Mouse (Mus musculus): ENCODE results near the gene Acot8. TPM values are rescaled to one million over a fixed set of nuclear protein-coding genes. Genes with fewer than 3 reads are reported as not detected.
A peak's percentile ranks its signal among the peaks of the same experiment; 100 is the strongest.

Gene Acot8
- polyA plus RNA-seq, 1 experiment from 2014 or later, result 12.7 TPM

DNA sequence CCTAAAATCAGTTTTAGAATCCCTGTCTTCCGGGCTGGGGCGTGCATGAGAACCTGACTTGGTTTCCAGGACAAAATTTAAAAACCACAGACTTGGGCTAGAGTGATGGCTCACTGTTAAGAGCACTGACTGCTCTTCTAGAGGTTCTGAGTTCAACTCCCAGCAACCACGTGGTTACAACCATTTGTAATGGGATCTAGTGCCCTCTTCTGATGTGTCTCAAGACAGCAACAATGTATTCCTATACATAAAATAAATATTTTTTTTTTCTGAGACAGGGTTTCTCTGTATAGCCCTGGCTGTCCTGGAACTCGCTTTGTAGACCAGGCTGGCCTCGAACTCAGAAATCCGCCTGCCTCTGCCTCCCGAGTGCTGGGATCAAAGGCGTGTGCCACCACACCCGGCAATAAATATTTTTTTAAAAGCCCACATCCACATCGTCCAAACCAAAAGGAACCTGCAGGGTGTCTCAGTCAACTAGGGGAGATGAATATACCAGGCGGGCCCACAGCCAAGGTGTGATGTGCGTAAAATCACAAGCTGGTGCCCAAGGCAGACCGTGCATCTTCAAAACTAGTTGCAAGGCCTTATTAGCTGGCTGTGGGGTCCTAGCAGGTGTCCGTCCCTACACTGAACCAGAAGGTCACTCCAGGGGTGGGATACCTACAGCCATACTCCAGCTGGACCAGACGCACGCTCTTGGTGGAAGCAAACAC lies 27.5 kb upstream of the Acot8 start:
- H3K36me3 ChIP-seq (ENCODE audit: control insufficient read depth, insufficient read depth, low read length), result peaks cover 51% of the 10 kb centered on the region
- H3K9me3 ChIP-seq (ENCODE audit: control insufficient read depth, low read length), result no peaks in the 10 kb centered on the region

DNA sequence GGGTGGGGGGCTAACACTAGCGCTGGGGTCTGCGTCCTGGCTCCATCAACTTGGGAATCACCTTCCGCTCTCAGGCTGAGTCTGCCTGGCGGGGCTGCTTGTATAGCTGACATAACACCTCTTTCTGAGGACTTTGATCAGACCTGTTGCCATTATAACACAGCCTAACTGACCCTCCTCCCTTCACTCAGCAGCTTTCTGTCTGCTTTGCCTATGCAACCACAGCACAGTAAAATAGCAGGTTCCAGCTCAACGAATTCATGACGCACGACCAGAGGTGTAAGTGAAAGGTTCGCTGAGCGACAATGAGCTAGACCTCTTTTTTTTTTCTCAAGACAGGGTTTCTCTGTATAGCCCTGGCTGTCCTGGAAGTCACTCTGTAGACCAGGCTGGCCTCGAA lies 26.3 kb upstream of the Acot8 start:
- 88% methylated on average over 10 of the region's 10 CpGs for WGBS
- no peaks in the 10 kb centered on the region for H3K9me3 ChIP-seq (ENCODE audit: control insufficient read depth, low read length)
- peaks cover 9 to 29% of the 10 kb centered on the region in 2 experiments; a peak in 3 of 4 replicates for H3K4me1 ChIP-seq (ENCODE audit: control insufficient read depth in 2 of 2, insufficient read depth in 2 of 2, low read length in 2 of 2)
- no peak overlapping the region for H3K4me3 ChIP-seq (ENCODE audit: control insufficient read depth in 1 of 2, insufficient read depth in 1 of 2, low read depth in 1 of 2, low read length in 2 of 2)
- H3K27ac ChIP-seq (replicated peaks in 1 of 2; ENCODE audit: control insufficient read depth in 1 of 2, insufficient read depth in 1 of 2, low read depth in 2 of 2, low read length in 2 of 2), result no peak overlapping the region
- H3K27me3 ChIP-seq (ENCODE audit: control insufficient read depth, insufficient read depth, low read length), result no peaks in the 10 kb centered on the region
- peaks cover 51% of the 10 kb centered on the region for H3K36me3 ChIP-seq (ENCODE audit: control insufficient read depth, insufficient read depth, low read length)
- H3K4me2 ChIP-seq (ENCODE audit: low read length), result no peak overlapping the region
- no peak overlapping the region; the same call in 1 of the 2 replicates for H3K9ac ChIP-seq (ENCODE audit: low read length)
- no peak for ATAC-seq (ENCODE audit: insufficient number of reproducible peaks, insufficient read depth, low FRiP score, low read depth)

More for the DNA sequence above, 27.5 kb upstream of the Acot8 start:
- H3K9ac ChIP-seq (ENCODE audit: low read length), result peak overlapping the region; percentile 90
- peak overlapping the region; percentile 83 for H3K4me2 ChIP-seq (ENCODE audit: low read length)
- H3K4me1 ChIP-seq (ENCODE audit: control insufficient read depth in 2 of 2, insufficient read depth in 2 of 2, low read length in 2 of 2), result peaks cover 9 to 29% of the 10 kb centered on the region in 2 experiments; a peak in 3 of 4 replicates
- no peaks in the 10 kb centered on the region for H3K27me3 ChIP-seq (ENCODE audit: control insufficient read depth, insufficient read depth, low read length)
- peak overlapping the region; percentile 69 to 75 for H3K4me3 ChIP-seq (ENCODE audit: control insufficient read depth in 1 of 2, insufficient read depth in 1 of 2, low read depth in 1 of 2, low read length in 2 of 2)
- peak overlapping the region; percentile 97 to 98 for H3K27ac ChIP-seq (replicated peaks in 1 of 2; ENCODE audit: control insufficient read depth in 1 of 2, insufficient read depth in 1 of 2, low read depth in 2 of 2, low read length in 2 of 2)
- 56% methylated on average over 16 of the region's 16 CpGs for WGBS
- ATAC-seq (ENCODE audit: insufficient number of reproducible peaks, insufficient read depth, low FRiP score, low read depth), result no peak

DNA sequence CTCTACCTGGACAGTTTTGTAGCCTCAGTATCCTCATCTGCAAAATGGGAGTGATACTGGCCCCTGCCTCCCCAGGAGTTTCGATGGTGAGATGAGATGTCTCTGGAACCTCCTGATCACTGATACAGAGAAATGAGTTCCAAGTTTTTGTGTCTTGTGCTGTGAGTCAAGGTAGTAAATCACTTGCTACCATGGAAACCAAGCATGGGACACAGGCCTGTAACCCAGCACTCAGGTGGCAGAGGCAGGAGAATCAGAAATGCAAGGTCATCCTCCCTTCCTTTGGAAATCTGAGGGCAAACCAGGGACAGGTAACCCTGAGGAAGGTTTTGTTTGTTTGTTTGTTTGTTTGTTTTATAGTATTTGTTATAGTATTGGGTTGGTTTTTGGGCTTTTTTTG lies 24.4 kb upstream of the Acot8 start:
- no peaks in the 10 kb centered on the region for H3K9me3 ChIP-seq (ENCODE audit: control insufficient read depth, low read length)
- H3K27ac ChIP-seq (replicated peaks in 1 of 2; ENCODE audit: control insufficient read depth in 1 of 2, insufficient read depth in 1 of 2, low read depth in 2 of 2, low read length in 2 of 2), result no peak overlapping the region
- ATAC-seq (ENCODE audit: insufficient number of reproducible peaks, insufficient read depth, low FRiP score, low read depth), result no peak
- no peak overlapping the region for H3K9ac ChIP-seq (ENCODE audit: low read length)
- H3K4me1 ChIP-seq (ENCODE audit: control insufficient read depth in 2 of 2, insufficient read depth in 2 of 2, low read length in 2 of 2), result peaks cover 5 to 22% of the 10 kb centered on the region in 2 experiments; a peak in 3 of 4 replicates
- no peak overlapping the region for H3K4me2 ChIP-seq (ENCODE audit: low read length)
- WGBS, result 88% methylated on average over 1 of the region's 1 CpGs
- peaks cover 55% of the 10 kb centered on the region for H3K36me3 ChIP-seq (ENCODE audit: control insufficient read depth, insufficient read depth, low read length)
- no peaks in the 10 kb centered on the region for H3K27me3 ChIP-seq (ENCODE audit: control insufficient read depth, insufficient read depth, low read length)
- H3K4me3 ChIP-seq (ENCODE audit: control insufficient read depth in 1 of 2, insufficient read depth in 1 of 2, low read depth in 1 of 2, low read length in 2 of 2), result no peak overlapping the region

DNA sequence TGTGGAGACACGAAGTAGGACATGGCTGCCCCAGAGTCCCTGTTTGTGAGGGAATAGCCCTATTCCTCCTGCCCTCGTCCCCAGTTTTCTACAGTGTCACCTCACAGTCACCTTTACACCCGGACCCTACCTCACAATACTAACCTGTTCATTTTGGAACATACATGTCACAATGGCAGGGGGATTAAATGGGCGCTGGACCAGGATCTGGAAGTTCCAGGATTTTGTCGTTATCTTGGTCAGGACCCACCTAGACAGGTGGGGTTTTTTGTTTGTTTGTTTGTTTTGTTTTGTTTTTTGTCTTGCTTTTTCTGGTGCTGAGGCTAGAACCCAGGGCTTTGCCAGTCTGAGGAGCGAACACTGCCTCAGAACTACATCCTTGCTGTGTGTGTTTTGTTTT lies 23.8 kb upstream of the Acot8 start, which contains the start of gene Spata25:
Gene Spata25, minus strand, starts transcription at position 101 of the 400 bp plus-strand sequence.
- Histone ChIP-seq H3K4me1 (ENCODE audit: control insufficient read depth in 2 of 2, insufficient read depth in 2 of 2, low read length in 2 of 2) (peaks cover 5 to 24% of the 10 kb centered on the region in 2 experiments; a peak in 3 of 4 replicates), H3K27ac (replicated peaks in 1 of 2; ENCODE audit: control insufficient read depth in 1 of 2, insufficient read depth in 1 of 2, low read depth in 2 of 2, low read length in 2 of 2) (no peak within 1 kb of the TSS), H3K36me3 (ENCODE audit: control insufficient read depth, insufficient read depth, low read length) (peaks cover 55% of the 10 kb centered on the region), H3K9ac (ENCODE audit: low read length) (no peak within 1 kb of the TSS), H3K4me2 (ENCODE audit: low read length) (no peak within 1 kb of the TSS), H3K9me3 (ENCODE audit: control insufficient read depth, low read length) (no peaks in the 10 kb centered on the region), H3K27me3 (ENCODE audit: control insufficient read depth, insufficient read depth, low read length) (no peaks in the 10 kb centered on the region), H3K4me3 (ENCODE audit: control insufficient read depth in 1 of 2, insufficient read depth in 1 of 2, low read depth in 1 of 2, low read length in 2 of 2) (no peak within 1 kb of the TSS)
- 81% methylated on average over 6 of the region's 6 CpGs for WGBS
- no peak for ATAC-seq (ENCODE audit: insufficient number of reproducible peaks, insufficient read depth, low FRiP score, low read depth)

DNA sequence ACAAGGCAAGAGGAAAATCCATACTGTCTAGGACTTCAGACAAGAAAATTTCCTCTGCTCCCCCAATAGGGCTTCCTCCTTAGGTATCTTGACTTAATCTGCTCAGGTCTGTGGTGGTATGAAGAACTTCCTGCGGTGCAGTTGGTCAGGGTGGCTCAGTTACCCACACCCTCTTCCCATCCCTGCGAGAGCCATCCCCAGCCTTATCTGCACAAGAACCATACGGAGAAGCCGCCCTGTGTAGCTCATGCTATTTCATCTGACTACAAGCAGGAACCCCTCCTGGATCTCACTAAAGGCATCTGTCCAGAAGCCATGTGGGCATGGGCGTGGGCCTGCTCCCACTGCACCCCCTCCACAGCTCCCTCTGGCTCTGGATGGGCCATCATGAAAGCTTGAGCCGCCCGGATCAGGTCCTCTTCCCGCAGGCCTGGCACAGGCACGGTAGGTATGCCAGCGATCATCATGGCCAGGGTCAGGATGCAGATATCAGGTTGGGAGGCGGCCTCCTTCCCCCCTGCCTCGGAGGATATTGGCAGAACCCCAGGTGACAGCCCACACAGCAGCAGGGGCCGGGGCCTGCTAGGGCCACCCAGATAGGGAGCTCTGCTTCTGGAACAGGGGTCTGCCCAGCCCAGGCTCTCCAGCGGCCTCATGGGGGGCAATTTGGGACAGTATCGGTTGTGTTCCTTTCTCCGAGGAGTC lies 22.6 kb upstream of the Acot8 start:
- no peak overlapping the region for H3K9ac ChIP-seq (ENCODE audit: low read length)
- H3K4me3 ChIP-seq (ENCODE audit: control insufficient read depth in 1 of 2, insufficient read depth in 1 of 2, low read depth in 1 of 2, low read length in 2 of 2), result no peak overlapping the region
- H3K36me3 ChIP-seq (ENCODE audit: control insufficient read depth, insufficient read depth, low read length), result peaks cover 55% of the 10 kb centered on the region
- H3K4me2 ChIP-seq (ENCODE audit: low read length), result no peak overlapping the region
- H3K27me3 ChIP-seq (ENCODE audit: control insufficient read depth, insufficient read depth, low read length), result no peaks in the 10 kb centered on the region
- 80% methylated on average over 16 of the region's 16 CpGs for WGBS
- no peak overlapping the region for H3K27ac ChIP-seq (replicated peaks in 1 of 2; ENCODE audit: control insufficient read depth in 1 of 2, insufficient read depth in 1 of 2, low read depth in 2 of 2, low read length in 2 of 2)
- no peak for ATAC-seq (ENCODE audit: insufficient number of reproducible peaks, insufficient read depth, low FRiP score, low read depth)
- H3K9me3 ChIP-seq (ENCODE audit: control insufficient read depth, low read length), result no peaks in the 10 kb centered on the region
- H3K4me1 ChIP-seq (ENCODE audit: control insufficient read depth in 2 of 2, insufficient read depth in 2 of 2, low read length in 2 of 2), result peaks cover 3 to 22% of the 10 kb centered on the region in 2 experiments; a peak in 3 of 4 replicates

DNA sequence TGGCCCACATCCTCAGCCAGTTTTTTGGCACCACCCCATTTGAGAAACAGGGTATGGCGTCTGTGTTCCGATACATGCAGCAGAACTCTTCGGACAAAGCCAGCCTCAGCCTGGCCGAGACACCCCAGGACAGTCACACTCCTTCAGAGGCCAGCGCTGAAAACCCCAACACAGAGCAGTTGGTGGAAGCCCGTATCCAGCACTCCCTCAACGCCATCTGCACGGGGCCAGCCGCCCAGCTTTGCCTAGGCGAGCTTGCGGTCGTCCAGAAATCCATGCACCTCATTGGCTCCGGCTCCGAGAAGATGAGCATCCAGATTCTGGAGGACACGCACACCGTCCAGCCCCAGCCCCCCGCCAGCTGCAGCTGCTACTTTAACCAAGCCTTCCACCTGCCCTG lies 20.8 kb upstream of the Acot8 start:
- H3K4me2 ChIP-seq (ENCODE audit: low read length), result no peak overlapping the region
- H3K27ac ChIP-seq (replicated peaks in 1 of 2; ENCODE audit: control insufficient read depth in 1 of 2, insufficient read depth in 1 of 2, low read depth in 2 of 2, low read length in 2 of 2), result no peak overlapping the region
- H3K9ac ChIP-seq (ENCODE audit: low read length), result no peak overlapping the region
- no peak overlapping the region for H3K4me3 ChIP-seq (ENCODE audit: control insufficient read depth in 1 of 2, insufficient read depth in 1 of 2, low read depth in 1 of 2, low read length in 2 of 2)
- ATAC-seq (ENCODE audit: insufficient number of reproducible peaks, insufficient read depth, low FRiP score, low read depth), result no peak
- 91% methylated on average over 17 of the region's 17 CpGs for WGBS
- H3K36me3 ChIP-seq (ENCODE audit: control insufficient read depth, insufficient read depth, low read length), result peaks cover 66% of the 10 kb centered on the region
- no peaks in the 10 kb centered on the region for H3K27me3 ChIP-seq (ENCODE audit: control insufficient read depth, insufficient read depth, low read length)
- H3K4me1 ChIP-seq (ENCODE audit: control insufficient read depth in 2 of 2, insufficient read depth in 2 of 2, low read length in 2 of 2), result peaks cover under 1 to 6% of the 10 kb centered on the region in 2 experiments; a peak in 2 of 4 replicates
- no peaks in the 10 kb centered on the region for H3K9me3 ChIP-seq (ENCODE audit: control insufficient read depth, low read length)

DNA sequence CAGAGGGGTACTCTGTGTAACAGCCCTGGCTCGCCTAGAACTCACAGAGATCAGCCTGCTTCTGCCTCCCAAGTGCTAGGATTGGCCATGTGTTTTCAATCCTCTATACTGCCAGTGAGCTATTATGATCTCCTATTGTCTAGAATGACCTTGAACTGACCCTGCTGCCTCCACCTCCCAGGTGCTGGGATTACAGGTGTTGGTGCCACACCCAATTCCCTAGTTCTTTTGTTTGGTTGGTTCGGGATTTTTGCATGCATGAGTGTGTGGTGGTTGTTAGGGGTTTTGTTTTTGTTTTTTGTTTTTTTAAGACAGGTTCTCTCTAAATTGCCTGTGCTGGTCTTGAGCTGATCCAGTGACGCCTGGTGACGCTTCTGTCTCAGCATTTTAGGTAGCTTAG lies 19.3 kb upstream of the Acot8 start:
- 0 out of 4 replicates have a peak, but pooled peaks cover 0 to 4% of the 10 kb centered on the region in 2 experiments for H3K4me1 ChIP-seq (ENCODE audit: control insufficient read depth in 2 of 2, insufficient read depth in 2 of 2, low read length in 2 of 2)
- no peaks in the 10 kb centered on the region for H3K9me3 ChIP-seq (ENCODE audit: control insufficient read depth, low read length)
- WGBS, result 96% methylated on average over 4 of the region's 4 CpGs
- H3K4me2 ChIP-seq (ENCODE audit: low read length), result peak overlapping the region; percentile 67; the same call in 1 of the 2 replicates
- ATAC-seq (ENCODE audit: insufficient number of reproducible peaks, insufficient read depth, low FRiP score, low read depth), result no peak
- H3K36me3 ChIP-seq (ENCODE audit: control insufficient read depth, insufficient read depth, low read length), result peaks cover 61% of the 10 kb centered on the region
- H3K9ac ChIP-seq (ENCODE audit: low read length), result no peak overlapping the region
- H3K27me3 ChIP-seq (ENCODE audit: control insufficient read depth, insufficient read depth, low read length), result no peaks in the 10 kb centered on the region
- no peak overlapping the region for H3K27ac ChIP-seq (replicated peaks in 1 of 2; ENCODE audit: control insufficient read depth in 1 of 2, insufficient read depth in 1 of 2, low read depth in 2 of 2, low read length in 2 of 2)
- H3K4me3 ChIP-seq (ENCODE audit: control insufficient read depth in 1 of 2, insufficient read depth in 1 of 2, low read depth in 1 of 2, low read length in 2 of 2), result no peak overlapping the region
